Mouse (Mus musculus) gastrocnemius, adult 18-20 months (tissue): ENCODE measurements around the gene Gm37240. TPM values are rescaled to one million over a fixed set of nuclear protein-coding genes. Genes with fewer than 3 reads are reported as not detected.

Source experiments
- DNase-seq: peaks from one replicate; pipeline ENCODE4 v3.0.0; 2021; ENCODE audit warnings: low spot score
- total RNA-seq, 2 experiments: library from RNA; stranded (reverse); gene quantifications; 2 replicates each; pipeline ENCODE4 v1.2.3; 2021

Gm37240 gene
- total RNA-seq, 2 experiments from 2014 or later = 30.2 to 34.0 TPM

GRCm38 (mm10) chr3:85757435-85757834 lies 129.9 kb downstream of the Gm37240 start:
- no peak for DNase-seq

- DNase-seq = no peak
These were observed 138.0 kb downstream of the Gm37240 start for GRCm38 (mm10) chr3:85749348-85749747.

GRCm38 (mm10) chr3:85748863-85749262 lies 138.5 kb downstream of the Gm37240 start:
- no peak for DNase-seq

GRCm38 (mm10) chr3:85746116-85746515 lies 141.2 kb downstream of the Gm37240 start:
- no peak for DNase-seq

GRCm38 (mm10) chr3:85741767-85742166 lies 145.6 kb downstream of the Gm37240 start:
- no peak for DNase-seq

GRCm38 (mm10) chr3:85738591-85738990 lies 148.7 kb downstream of the Gm37240 start:
- DNase-seq = no peak

- DNase-seq = no peak
These were observed 153.2 kb downstream of the Gm37240 start for GRCm38 (mm10) chr3:85733939-85734729.

GRCm38 (mm10) chr3:85727171-85727570 lies 160.1 kb downstream of the Gm37240 start:
- no peak for DNase-seq

GRCm38 (mm10) chr3:85725971-85726370 lies 161.3 kb downstream of the Gm37240 start:
- no peak for DNase-seq

GRCm38 (mm10) chr3:85725110-85725509 lies 162.2 kb downstream of the Gm37240 start:
- no peak for DNase-seq

- no peak for DNase-seq
These were observed 164.7 kb downstream of the Gm37240 start for GRCm38 (mm10) chr3:85722581-85722980.

GRCm38 (mm10) chr3:85715764-85716297 lies 171.5 kb downstream of the Gm37240 start:
- DNase-seq = no peak

- DNase-seq = no peak
These were observed 173.2 kb downstream of the Gm37240 start for GRCm38 (mm10) chr3:85713936-85714709.

GRCm38 (mm10) chr3:85710695-85711094 lies 176.6 kb downstream of the Gm37240 start:
- DNase-seq = no peak

GRCm38 (mm10) chr3:85707421-85707820 lies 179.9 kb downstream of the Gm37240 start:
- peak; percentile 42 for DNase-seq

GRCm38 (mm10) chr3:85703141-85703882 lies 184.0 kb downstream of the Gm37240 start:
- no peak for DNase-seq

GRCm38 (mm10) chr3:85698496-85698895 lies 188.8 kb downstream of the Gm37240 start:
- no peak for DNase-seq

- no peak for DNase-seq
These were observed 192.3 kb downstream of the Gm37240 start for GRCm38 (mm10) chr3:85695056-85695455.

GRCm38 (mm10) chr3:85693013-85693412 lies 194.3 kb downstream of the Gm37240 start:
- DNase-seq = no peak

- no peak for DNase-seq
These were observed 196.2 kb downstream of the Gm37240 start for GRCm38 (mm10) chr3:85691134-85691533.

GRCm38 (mm10) chr3:85688341-85688740 lies 199.0 kb downstream of the Gm37240 start:
- DNase-seq = no peak

GRCm38 (mm10) chr3:85685271-85685670 lies 202.0 kb downstream of the Gm37240 start:
- peak; percentile 82 for DNase-seq
